Comparison of ENCODE assay signal across 18 mouse cellular contexts in the genomic region with DNA sequence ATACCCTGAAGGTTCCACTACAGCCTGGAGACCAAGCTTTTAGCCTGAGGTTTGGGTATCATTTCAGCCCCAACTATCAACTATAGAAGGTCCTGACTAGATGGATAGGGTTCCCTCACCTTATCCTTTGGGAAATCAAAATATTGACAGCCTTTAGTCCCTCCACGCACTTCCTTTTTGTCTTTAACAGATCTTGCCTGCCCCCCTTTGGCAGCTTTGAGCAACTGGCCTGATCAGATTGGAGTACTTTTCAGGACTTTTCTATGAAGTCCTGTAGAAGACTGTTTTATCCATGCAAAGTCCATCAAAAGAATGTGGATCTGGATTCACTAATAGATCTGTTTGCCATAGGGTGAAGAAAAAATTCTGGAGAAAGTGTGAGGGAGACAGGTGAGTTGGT.
DNase-seq lines count a peak whose midpoint lies in the region; ATAC-seq and TF ChIP-seq lines count a peak whose summit lies in the region.
"Had no signal": no experiment of that assay in that cellular context is flagged by ENCODE, and none has a peak within 500 bp of the region (broad histone marks: within the 10 kb centered on the region; RNA-seq: fewer than 3 reads in every experiment).

No protein-coding gene starts in this region.

- H3K27ac ChIP-seq in gastrocnemius, adult 2 months = no peak overlapping the region
- no peak overlapping the region for H3K27ac ChIP-seq in lung, postnatal 0 days (ENCODE audit: low read length)
- no peak overlapping the region for H3K27ac ChIP-seq in stomach, postnatal 0 days (replicated peaks)
- H3K27ac ChIP-seq in heart, embryonic 11.5 days (ENCODE audit: low read depth, low read length) = no peak overlapping the region
- H3K27ac ChIP-seq: embryonic facial prominence, embryonic 15.5 days; forebrain, embryonic 10.5 days; liver, embryonic 13.5 days had no signal

- H3K27me3 ChIP-seq in lung, postnatal 0 days (replicated peaks; ENCODE audit: insufficient read depth, low read length) = no peaks in the 10 kb centered on the region
- H3K27me3 ChIP-seq in stomach, postnatal 0 days (ENCODE audit: control insufficient read depth, insufficient read depth, low read length) = no peaks in the 10 kb centered on the region
- no peaks in the 10 kb centered on the region for H3K27me3 ChIP-seq in heart, embryonic 11.5 days (ENCODE audit: control insufficient read depth, insufficient read depth, low read length)
- H3K27me3 ChIP-seq: embryonic facial prominence, embryonic 15.5 days; heart, embryonic 12.5 days; liver, embryonic 13.5 days had no signal

- H3K4me2 ChIP-seq in lung, postnatal 0 days (replicated peaks; ENCODE audit: low read depth, low read length) = no peak overlapping the region
- no peak overlapping the region for H3K4me2 ChIP-seq in stomach, postnatal 0 days (replicated peaks; ENCODE audit: low read depth)
- no peak overlapping the region for H3K4me2 ChIP-seq in heart, embryonic 11.5 days
- H3K4me2 ChIP-seq: embryonic facial prominence, embryonic 15.5 days; heart, embryonic 12.5 days; liver, embryonic 13.5 days had no signal

- intact Hi-C loops in gastrocnemius, adult 2 months (cut with DNase I) = no loop called here
- intact Hi-C loops in gastrocnemius, postnatal 36 days (cut with DNase I) = loop anchor here (10.0 kb wide), 1 partner anchor 747 kb away; the partner anchor contains the start of gene Gm11808

- H3K36me3 ChIP-seq in lung, postnatal 0 days (ENCODE audit: insufficient read depth, low read length) = no peaks in the 10 kb centered on the region
- H3K36me3 ChIP-seq in stomach, postnatal 0 days (ENCODE audit: control insufficient read depth, insufficient read depth, low read length) = no peaks in the 10 kb centered on the region
- no peaks in the 10 kb centered on the region for H3K36me3 ChIP-seq in heart, embryonic 11.5 days (ENCODE audit: control insufficient read depth, insufficient read depth, low read length)
- H3K36me3 ChIP-seq: embryonic facial prominence, embryonic 15.5 days; forebrain, embryonic 10.5 days; heart, embryonic 12.5 days; liver, embryonic 13.5 days had no signal

- no peak overlapping the region for H3K4me3 ChIP-seq in gastrocnemius, adult 2 months
- H3K4me3 ChIP-seq in lung, postnatal 0 days (ENCODE audit: low read depth, low read length) = no peak overlapping the region
- no peak overlapping the region for H3K4me3 ChIP-seq in stomach, postnatal 0 days (ENCODE audit: low read depth, low read length)
- H3K4me3 ChIP-seq in heart, embryonic 11.5 days (ENCODE audit: low read depth, low read length) = no peak overlapping the region
- H3K4me3 ChIP-seq: embryonic facial prominence, embryonic 15.5 days; forebrain, embryonic 10.5 days; heart, embryonic 12.5 days; liver, embryonic 13.5 days had no signal

- no peak overlapping the region for H3K9ac ChIP-seq in lung, postnatal 0 days (replicated peaks; ENCODE audit: low read depth)
- H3K9ac ChIP-seq in stomach, postnatal 0 days (ENCODE audit: low read length) = no peak overlapping the region
- H3K9ac ChIP-seq in heart, embryonic 11.5 days (ENCODE audit: low read depth, low read length) = no peak overlapping the region
- H3K9ac ChIP-seq: embryonic facial prominence, embryonic 15.5 days; heart, embryonic 12.5 days; liver, embryonic 13.5 days had no signal

- DNase-seq in gastrocnemius, adult 2 months = no peak
- DNase-seq in gastrocnemius, postnatal 36 days = no peak
- DNase-seq in lung, postnatal 0 days (ENCODE audit: low spot score) = no peak
- no peak for DNase-seq in lung, postnatal 14 days
- DNase-seq in NIH3T3 (ENCODE audit: low read depth) = peak; percentile 19
- no peak for DNase-seq in stomach, postnatal 0 days (ENCODE audit: low spot score)
- DNase-seq in kidney, postnatal 14 days = no peak
- DNase-seq: cerebellum, adult 18-20 months; gastrocnemius, postnatal 14 days; heart, postnatal 36 days; kidney, adult 2 months; liver, embryonic 13.5 days; right cerebral cortex, adult 18-20 months had no signal

- peak; percentile 28 for TF ChIP-seq CTCF in gastrocnemius, adult 2 months (IDR thresholded peaks at IDR 0.05)
- TF ChIP-seq CTCF in lung, postnatal 0 days (IDR thresholded peaks at IDR 0.05) = peak; percentile 37
- TF ChIP-seq CTCF in stomach, postnatal 0 days (IDR thresholded peaks at IDR 0.05; ENCODE audit: low read depth) = peak; percentile 47

- no peaks in the 10 kb centered on the region for H3K4me1 ChIP-seq in lung, postnatal 0 days (ENCODE audit: insufficient read depth, low read depth, low read length)
- no peaks in the 10 kb centered on the region for H3K4me1 ChIP-seq in stomach, postnatal 0 days (replicated peaks; ENCODE audit: control insufficient read depth, insufficient read depth)
- H3K4me1 ChIP-seq in heart, embryonic 11.5 days (ENCODE audit: control insufficient read depth, insufficient read depth, low read length) = no peaks in the 10 kb centered on the region
- H3K4me1 ChIP-seq: forebrain, embryonic 10.5 days; heart, embryonic 12.5 days; liver, embryonic 13.5 days had no signal

- 53% methylated on average over 1 of the region's 1 CpGs for WGBS in lung, postnatal 0 days
- 44% methylated on average over 1 of the region's 1 CpGs for WGBS in stomach, postnatal 0 days
- 23% methylated on average over 1 of the region's 1 CpGs for WGBS in heart, embryonic 11.5 days (ENCODE audit: insufficient replicate concordance)

- ATAC-seq in lung, postnatal 0 days = no peak
- no peak for ATAC-seq in stomach, postnatal 0 days (ENCODE audit: low FRiP score, low TSS enrichment)
- no peak for ATAC-seq in heart, embryonic 11.5 days (replicated peaks; ENCODE audit: insufficient number of reproducible peaks, low FRiP score, low TSS enrichment)
- ATAC-seq: hindbrain, embryonic 16.5 days had no signal

- H3K9me3 ChIP-seq in lung, postnatal 0 days (ENCODE audit: low read length) = no peaks in the 10 kb centered on the region
- no peaks in the 10 kb centered on the region for H3K9me3 ChIP-seq in stomach, postnatal 0 days (ENCODE audit: control insufficient read depth, low read length)
- no peaks in the 10 kb centered on the region for H3K9me3 ChIP-seq in heart, embryonic 11.5 days (replicated peaks; ENCODE audit: control insufficient read depth, low read length)
- H3K9me3 ChIP-seq: embryonic facial prominence, embryonic 15.5 days; forebrain, embryonic 10.5 days; heart, embryonic 12.5 days; liver, embryonic 13.5 days had no signal

- TF ChIP-seq EP300 in lung, postnatal 0 days (IDR thresholded peaks at IDR 0.05) = no peak
- no peak for TF ChIP-seq EP300 in stomach, postnatal 0 days (optimal IDR thresholded peaks at IDR 0.05)
